Mouse (Mus musculus): ENCODE measurements around the gene Stk38. TPM values are rescaled to one million over a fixed set of nuclear protein-coding genes. Genes with fewer than 3 reads are reported as not detected.

The Stk38 gene
- total RNA-seq, 4 experiments from 2014 or later = 56.9 to 81.7 (median 64.5) TPM

DNA sequence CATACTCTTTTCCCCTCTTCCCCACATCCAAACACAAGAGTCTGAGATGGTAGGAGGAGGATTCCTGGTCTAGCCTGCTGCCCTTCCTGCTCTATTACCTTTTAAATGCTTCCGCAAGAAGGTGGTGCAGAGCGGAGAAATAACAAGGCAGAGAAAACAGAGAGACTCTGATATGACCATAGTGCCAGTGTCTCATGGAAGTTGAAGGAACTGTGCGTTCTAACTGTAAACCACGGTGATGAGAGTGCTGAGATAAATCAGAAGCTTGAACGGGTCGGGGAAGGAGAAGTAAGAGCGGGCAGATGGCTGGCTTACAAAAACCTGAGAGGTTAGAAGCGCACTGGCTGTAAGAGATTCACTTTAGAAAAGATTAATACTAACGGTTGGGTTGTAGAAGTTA is 53.4 kb downstream of the Stk38 start:
- DNase-seq (ENCODE audit: low spot score in 2 of 2) = no peak

DNA sequence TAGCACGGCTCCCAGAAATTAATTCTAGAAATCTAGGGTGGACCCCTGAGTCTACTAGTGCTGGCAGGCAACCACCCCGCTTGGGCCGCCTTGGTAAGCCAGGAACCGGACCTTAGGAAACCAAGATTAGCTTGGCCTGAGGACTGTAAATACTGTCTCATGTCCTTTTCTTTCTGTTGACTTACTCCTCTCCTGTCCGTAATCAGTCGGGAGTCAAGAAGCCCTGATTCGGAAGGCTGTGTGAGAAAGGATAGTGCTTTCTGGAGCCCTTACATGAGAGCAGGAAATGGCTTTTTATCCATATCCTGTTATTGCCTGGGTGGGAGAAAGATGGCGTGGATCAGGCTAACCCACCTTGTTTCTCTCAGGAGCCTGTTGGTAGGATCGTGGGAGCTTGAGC is 54.5 kb downstream of the Stk38 start:
- no peak for DNase-seq (ENCODE audit: low spot score in 2 of 2)

DNA sequence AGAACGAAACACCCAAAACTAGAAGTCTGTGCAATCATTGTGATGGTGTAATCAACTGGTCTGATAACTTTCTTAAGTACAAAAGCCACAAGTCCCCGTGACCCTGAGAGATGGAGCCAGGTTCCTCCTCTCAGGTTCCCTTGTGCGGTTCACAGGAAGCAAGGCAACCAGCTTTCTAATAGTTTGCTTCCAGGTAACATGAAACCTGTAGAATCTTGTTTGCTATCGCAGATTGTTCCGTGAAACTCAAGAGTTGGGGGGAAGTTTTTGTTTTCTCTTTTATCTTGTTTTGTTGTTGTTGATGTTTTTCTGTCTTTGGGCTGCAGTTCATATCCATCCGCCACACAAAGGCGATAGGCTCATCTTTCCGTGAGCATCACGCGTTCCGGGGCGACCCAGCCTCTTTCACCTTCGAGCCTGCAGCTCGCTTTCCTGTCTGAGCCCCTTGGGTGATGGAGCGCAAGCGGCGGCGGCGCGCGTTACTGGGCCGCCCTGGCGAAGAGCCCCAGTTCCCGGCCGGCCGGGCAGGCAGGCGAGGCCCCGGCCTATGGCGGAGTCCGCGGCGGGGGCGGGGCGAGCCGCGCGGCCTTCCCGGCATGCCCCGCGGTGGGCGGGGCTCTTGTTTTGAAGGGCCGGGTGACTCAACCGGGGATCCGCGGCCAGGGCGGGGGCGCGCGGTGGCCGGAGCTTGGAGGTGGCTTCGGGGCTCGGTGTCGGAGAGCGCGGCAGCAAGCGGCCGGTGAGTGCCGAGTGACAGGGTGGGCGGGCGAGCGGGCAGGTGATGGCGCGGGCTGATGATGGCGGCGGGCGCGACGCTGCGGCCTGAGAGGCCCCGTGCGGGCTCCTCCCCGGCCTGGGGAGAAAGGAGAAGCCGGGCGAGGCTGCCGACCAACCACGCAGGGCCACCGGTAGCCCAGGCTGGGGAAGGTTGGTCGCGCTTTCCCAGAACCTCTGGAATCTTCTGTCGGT is 55.7 kb downstream of the Stk38 start, which contains the start of gene Kctd20:
Kctd20 (plus strand) TSS at position 120 of the 969 bp plus-strand sequence.
- peak; percentile 70 to 84 for DNase-seq (ENCODE audit: low spot score in 2 of 2)

DNA sequence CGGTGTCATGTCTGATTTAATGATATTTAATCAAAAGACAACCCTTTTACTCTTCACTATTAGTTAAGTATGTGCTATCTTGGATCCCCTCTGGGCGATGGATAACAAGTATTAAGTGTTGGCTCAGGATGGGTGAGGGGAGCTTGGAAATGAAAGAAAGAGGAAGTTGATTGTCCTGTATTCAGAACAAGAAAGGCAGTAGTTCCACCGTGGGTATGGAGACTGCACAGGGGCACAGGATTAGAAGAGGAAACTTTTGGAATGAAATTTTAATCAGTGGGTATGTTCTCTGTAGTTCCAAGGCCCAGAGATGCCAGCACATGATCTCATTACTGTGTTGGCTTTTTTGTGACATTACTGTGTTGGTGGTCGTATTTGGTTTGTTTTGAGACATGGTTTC is 57.0 kb downstream of the Stk38 start:
- DNase-seq (ENCODE audit: low spot score in 2 of 2) = no peak

DNA sequence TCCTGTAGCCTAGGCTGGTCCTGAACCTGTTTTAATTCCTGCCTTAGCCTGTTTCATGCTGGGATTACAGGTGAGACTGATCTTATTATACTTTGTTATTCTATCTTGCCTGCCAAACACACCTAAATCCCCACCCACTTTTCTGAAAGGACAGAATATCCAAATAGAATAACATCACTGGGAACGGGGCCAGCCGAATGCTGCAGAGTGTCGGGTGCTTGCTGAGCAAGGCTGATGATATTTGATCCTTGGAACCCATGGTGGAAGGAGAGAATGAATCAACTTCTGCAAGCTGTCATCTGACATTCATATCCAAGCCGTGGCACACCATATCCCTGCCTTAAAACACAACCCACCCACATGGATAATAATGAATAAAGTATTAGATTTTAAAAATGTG is 59.1 kb downstream of the Stk38 start:
- DNase-seq (ENCODE audit: low spot score in 2 of 2) = no peak

DNA sequence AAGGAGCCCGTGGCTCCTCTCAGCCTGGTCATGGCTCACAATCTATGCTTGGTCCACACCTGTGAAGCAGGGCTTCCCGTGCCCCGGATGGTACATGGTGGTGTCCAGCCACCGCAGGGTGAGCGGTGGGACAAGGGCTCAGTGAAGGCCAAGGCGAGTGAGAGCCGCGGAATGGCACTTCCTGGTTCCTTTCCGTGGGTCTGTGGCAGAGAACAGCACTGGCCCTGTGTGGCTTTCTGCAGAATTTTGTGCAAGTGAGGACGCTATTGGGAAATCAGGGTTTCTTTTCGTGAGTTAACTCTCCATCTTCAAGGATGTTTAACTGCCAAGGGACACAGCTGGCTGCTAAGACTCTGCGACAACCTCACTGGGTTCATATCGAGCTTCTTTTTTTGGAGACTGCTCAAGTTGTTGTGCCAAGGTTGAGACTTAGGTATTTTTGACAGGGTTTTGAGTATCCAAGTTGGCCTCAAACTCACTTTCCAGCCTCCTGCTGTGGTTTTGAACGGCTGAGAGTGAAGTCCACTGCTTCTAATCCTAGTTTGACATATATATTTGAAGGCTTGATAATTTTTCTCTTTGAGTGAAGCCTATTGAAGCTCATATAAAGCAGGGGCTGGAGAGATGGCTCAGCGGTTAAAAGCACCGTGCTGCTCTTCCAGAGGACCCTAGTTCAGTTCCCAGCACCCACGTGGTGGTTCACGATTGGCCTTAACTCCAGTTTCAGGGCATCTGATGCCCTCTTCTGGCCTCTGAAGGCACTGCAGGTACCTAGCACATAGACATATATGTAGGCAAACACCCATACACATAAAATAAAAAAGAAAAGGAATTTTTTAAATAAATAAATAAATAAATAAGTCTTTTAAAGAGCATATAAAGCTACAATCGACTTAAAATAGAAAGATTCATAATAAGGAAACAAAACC is 60.5 kb downstream of the Stk38 start:
- no peak for DNase-seq (ENCODE audit: low spot score in 2 of 2)

DNA sequence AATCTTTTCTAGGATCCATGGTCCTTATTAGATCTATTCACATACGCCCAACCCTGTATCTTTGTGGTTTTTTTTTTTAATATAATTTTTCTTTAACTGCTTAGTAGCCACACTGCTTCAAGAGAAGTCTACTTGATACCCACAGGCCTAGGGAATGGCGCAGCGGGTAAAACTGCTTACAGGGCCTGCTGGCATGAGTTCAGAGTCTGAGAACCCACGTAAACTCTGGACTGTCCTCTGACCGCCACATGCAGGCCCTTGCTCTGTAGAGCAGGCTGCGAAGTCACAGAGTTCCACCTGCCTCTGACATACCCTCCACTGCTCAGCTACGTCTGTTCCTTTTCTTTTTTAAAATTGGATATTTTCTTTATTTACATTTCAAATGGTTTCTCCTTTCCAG is 63.3 kb downstream of the Stk38 start:
- no peak for DNase-seq (ENCODE audit: low spot score in 2 of 2)

DNA sequence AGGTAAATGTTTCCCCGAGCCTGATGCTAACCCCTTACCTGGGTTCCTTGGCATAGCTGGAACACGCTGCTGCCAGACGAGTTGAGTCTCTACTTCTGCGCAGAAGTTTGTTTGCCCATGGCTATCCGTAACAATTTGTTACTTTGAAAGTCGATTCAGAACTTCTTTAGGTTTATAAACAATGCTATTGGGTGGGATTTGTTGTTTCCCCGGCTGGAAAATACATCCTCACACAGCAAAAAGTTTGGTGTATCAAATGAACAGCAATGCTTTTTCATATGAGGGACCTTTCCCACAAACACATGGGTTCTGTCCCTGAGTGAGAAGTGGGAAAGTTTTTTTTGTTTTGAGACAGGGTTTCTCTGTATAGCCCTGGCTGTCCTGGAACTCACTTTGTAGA is 64.1 kb downstream of the Stk38 start, which contains the start of gene Pxt1:
Pxt1 (minus strand) TSS at position 101 of the 400 bp plus-strand sequence.
- no peak for DNase-seq (ENCODE audit: low spot score in 2 of 2)

DNA sequence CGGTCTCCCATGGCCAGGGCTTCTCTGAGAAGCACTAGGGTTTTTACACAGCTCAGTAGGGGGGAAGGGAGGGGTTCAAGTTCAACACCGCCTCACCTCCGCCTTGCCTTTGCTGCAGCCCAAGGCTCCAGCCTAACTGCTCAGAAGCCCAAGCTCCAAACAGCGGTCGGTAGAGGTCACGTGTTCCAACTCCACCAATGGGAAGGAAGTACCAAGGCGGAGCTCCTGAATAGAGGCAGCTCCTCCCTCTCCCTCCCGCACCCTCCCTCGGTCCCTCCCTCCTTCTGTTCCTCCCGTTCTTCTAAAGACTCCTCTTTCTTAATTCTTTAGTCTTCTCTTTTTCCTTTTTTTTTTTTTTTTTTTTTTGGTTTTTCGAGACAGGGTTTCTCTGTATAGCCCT is 65.7 kb downstream of the Stk38 start:
- no peak for DNase-seq (ENCODE audit: low spot score in 2 of 2)

DNA sequence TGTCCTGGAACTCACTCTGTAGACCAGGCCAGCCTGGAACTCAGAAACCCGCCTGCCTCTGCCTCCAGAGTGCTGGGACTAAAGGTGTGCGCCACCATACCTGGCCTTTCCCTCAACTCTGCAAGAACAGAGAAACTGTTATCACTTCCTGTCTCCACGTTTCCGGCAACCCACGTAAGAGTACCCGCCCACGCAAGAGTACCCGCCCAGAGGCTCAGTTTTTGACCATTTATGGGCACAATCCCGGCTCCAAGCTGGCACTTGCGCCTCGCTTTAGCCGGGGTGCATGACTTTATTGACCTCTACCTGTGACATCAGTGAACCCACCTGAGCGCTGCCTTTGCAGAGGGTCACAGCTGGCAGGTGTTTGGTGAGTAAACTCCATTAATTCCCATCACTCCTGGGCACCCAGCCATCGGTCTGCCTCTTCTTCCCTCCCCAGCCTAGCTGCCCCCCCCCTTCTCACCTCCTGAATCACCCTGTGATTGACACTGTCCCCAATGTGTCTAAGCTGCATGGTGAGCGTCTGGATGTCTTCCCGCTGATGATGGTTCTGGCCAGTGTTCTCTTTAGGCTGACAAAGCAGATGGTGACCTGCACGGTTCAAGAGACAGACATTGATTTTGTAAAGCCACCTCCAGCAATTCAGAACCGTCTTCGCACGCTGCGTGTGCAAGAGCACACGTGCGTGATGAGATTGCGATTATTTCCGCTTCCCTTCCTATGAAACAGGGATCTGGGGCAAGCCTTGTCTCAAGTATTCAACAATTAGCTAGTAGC is 66.8 kb downstream of the Stk38 start:
- DNase-seq (ENCODE audit: low spot score in 2 of 2) = no peak

DNA sequence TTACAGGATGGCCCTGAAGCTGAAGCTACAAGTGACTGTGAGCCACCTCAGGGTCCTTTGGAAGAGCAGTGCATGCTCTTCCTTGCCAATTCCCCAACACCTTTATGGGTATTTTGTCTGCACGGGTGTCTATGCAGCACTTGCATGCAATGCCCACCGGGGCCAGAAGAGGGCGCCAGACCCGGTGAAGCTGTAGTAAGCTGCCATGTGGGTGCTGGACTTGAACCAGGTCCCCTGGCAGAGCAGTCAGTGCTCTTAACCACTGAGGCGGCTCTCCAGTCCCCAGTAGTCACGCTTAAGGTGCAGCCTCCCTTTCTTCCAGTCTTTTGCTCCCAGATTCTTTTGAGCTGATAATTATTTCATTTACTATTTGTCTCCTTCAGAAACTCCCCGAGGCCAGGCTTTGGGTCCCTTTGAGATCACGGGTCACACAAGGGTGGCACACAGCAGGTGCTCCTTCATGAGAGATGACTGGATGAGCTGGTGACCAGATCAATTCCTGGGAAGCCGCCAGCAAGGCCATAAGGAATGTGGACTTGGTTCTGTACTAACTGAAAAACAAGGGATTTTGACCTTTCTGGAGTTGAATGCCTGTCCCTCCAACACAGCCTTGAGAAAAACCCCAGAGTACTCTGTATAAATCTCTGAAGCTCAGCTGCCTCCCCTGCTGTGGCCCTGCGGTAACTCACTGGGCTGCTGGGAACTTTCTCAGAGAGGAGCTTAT is 71.0 kb downstream of the Stk38 start:
- DNase-seq (ENCODE audit: low spot score in 2 of 2) = no peak

DNA sequence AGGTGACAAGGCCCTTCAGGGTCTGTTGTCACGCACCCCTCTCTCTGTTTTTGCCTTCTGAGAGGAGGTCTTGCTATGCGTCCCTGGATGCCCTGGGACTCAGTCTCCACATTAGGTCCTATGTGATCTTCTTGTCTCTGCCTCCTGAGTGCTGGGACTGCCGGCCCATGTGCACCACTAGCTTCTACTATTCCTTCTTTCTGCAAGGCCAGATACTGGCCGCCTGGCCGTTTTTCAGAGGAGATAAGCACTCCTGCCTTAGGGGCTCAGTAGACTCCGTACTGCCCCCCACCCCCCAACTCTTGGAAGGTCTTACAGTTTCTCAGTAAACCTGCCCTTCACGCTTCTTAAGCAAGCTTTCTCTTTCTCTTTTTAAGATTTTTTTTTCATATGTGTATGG is 71.7 kb downstream of the Stk38 start:
- no peak for DNase-seq (ENCODE audit: low spot score in 2 of 2)

DNA sequence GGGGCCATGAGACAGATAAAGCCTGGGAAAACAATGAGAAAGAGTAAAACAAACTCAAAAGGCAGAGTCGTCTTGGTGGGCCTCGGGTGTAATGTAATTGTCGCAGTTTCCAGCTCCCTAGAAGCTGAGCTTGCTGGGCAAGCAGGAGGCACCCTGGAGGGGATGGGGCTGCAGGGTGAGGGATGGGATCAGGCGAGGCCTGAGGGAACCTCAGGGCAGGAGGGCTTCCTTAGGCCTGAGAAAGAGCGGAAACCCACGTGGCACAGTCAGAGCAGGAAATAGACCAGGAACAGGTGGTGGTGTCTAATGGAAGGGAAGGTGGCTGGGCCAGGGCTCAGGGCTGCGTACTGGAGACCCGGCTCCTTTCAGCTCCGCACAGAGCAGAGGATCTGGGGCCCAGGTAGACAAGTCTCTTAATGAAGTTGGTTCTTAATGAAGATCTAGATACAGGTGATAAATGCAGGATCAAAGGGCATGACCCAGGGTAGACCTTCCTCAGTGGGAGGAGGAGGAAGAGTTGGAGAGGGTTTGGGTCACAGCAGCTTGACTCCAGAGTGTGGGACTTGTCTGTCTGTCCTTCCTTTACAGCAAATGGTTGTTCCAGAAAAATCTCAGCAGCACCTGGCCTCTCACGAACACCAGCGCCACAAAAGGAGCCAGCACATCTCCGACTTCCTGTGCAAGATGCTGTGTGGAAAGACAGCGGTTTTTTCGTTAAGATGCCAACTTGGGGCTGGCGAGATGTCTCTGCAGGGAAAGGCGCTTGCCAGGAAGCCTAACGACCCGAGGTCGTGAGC is 73.5 kb downstream of the Stk38 start:
- DNase-seq (ENCODE audit: low spot score in 2 of 2) = no peak

DNA sequence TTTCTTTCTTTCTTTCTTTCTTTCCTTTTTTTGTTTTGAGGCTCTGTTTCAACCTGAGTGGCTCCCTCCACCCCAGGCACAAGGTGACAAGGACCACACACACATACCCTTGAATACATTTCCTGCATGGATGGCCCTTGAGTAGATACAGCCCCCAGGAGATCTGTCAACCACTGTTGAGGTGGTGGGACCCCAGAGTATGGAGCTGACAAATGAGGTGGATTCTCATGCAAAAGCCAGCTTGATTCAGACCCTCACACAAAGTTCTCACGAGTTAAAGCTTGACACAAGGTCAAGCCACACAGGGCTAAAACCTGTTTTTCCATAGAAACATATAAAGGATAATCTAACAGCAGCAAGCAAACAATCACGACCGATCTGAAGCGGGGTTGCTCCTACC is 75.5 kb downstream of the Stk38 start:
- DNase-seq (ENCODE audit: low spot score in 2 of 2) = no peak

DNA sequence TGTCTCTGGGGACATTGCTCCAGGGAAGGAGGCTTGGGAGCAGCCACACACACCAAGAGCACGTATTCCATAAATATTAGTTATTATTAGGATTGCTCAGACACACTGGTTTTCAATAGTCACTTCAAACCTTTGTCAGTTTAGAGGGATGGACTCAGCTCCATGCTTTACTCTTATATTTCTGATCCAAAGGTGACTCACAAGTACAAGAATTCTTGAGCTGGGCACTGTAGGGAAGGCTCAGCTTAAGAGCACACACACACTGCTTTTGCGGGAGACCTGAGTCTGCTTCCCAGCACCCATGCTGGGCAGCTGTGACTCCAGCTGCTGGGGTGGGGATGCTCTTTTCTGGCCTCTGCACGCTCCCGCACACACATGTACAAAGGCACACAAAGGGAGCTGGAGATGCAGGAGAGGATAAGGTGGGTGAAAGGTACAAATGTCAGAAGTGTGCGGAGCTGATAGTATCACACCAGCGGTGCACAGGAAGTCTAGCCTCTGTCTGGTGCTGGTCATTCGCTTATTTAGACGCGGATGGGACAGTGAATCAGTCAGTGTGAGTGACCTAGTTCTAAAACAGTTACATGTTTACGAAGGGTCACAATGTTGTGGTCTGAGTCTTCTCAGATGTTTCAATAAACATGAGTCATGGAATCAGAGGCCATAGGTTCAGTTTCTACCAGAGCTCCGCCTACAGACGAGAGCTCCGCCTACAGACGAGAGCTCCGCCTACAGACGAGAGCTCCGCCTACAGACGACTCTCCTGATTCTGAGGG is 76.2 kb downstream of the Stk38 start:
- no peak for DNase-seq (ENCODE audit: low spot score in 2 of 2)

DNA sequence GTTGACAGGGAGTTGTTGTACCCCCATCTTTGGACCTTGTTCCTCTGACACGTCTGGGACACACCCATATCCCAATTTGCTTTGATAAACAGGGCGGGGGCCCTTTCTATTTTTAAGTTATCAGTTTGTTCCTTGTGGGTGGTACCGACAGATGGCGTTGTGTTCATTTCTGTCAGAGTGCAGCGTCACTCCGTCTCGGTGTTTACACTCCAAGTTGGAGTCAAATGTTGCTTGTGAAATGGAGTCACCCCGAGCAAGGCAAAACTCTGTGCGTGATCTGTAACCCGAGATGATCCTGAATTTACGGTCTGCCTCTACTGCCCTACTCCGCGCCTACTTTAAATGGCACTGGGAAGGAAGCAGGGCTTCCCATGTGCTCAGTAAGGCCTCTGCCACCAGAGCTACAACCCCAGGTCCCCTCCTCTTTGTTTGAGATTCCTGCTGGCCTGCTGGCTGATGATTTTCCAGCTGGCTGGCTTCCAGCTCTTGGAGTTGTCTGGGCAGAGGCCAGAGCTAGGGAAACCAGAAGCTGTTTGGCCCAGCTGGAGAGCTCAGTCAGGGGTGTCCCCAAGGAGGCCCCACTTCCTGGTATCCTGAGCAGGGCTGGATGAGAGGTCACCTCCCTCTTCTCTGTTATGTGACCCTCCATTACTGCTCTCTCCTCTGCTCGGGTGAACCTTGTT is 77.3 kb downstream of the Stk38 start:
- DNase-seq (ENCODE audit: low spot score in 2 of 2) = peak in 1 of 2 experiments; percentile 50

DNA sequence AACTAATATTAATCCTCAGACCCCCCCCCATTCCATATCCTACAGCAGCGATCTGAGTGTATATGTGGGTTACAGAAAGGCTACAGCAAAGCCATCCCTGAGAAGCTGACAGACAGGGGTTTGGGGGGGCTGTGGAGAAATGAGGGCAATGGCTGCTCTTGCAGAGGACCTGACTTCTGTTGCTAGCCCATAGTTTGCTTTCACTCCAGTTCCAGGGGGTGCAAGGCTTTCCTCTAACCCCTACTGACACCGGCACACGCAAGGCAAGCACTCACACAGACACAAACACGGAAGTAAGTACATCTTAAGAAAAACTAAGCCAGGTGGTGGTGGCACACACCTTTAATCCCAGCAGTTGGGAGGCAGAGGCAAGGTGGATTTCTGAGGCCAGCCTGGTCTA is 78.4 kb downstream of the Stk38 start:
- no peak for DNase-seq (ENCODE audit: low spot score in 2 of 2)

DNA sequence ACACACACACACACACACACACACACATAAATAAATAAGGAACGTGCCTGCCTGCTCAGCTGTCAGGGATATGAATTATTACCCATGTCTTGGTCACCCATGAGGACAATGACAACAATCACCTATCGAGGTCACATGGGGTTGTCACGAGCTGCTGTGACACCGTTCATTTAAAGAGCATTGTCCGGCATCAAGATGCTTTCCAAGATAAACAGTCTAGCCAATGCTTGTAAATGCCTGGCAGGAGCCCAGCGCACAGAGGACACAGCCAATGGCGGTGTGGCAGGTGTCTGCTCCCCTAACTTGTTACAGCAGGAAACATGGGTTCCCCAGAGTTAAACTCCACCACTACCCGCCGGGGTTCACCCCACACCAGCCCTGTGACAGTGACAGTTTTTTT is 79.8 kb downstream of the Stk38 start:
- DNase-seq (ENCODE audit: low spot score in 2 of 2) = no peak
